Mouse (Mus musculus) kidney, embryonic 16.5 days (tissue): ENCODE results near the gene Omt2b. TPM values are rescaled to one million over a fixed set of nuclear protein-coding genes. Genes with fewer than 3 reads are reported as not detected.
"Not testable (repeated sequence)": the region's sequence is repeated elsewhere in the genome, so short reads cannot be mapped to it uniquely, and the experiment has no call there.

ENCODE experiments used
- ATAC-seq: fragments of 200-750 bp; cut with Nextera tagmentation; 2 replicates; pipeline ENCODE4 v1.8.0; 2017; ENCODE audit warnings: moderate TSS enrichment; ENCODE audit not compliant: low FRiP score, low TSS enrichment
- H3K27ac ChIP-seq: fragments of 300-500 bp; sonication (generic); 2 replicates; pipeline ENCODE4 v1.5.1; 2014; ENCODE audit warnings: low read length
- H3K27me3 ChIP-seq: fragments of 300-500 bp; sonication (generic); 2 replicates; pipeline ENCODE4 v1.6.1; 2014; ENCODE audit warnings: low read length, control low read depth, mixed read lengths; ENCODE audit not compliant: insufficient read depth
- H3K36me3 ChIP-seq: fragments of 300-500 bp; sonication (generic); 2 replicates; pipeline ENCODE4 v1.6.1; 2014; ENCODE audit warnings: low read length, control low read depth, mixed read lengths; ENCODE audit not compliant: insufficient read depth
- H3K4me1 ChIP-seq: fragments of 300-500 bp; sonication (generic); 2 replicates; pipeline ENCODE4 v1.6.1; 2014; ENCODE audit warnings: low read length, control low read depth, mixed read lengths; ENCODE audit not compliant: insufficient read depth
- H3K4me2 ChIP-seq: fragments of 300-500 bp; sonication (generic); replicated peaks from 2 replicates; pipeline ENCODE4 v1.6.1; 2014; ENCODE audit warnings: low read depth, low read length
- H3K4me3 ChIP-seq: fragments of 300-500 bp; sonication (generic); 2 replicates; pipeline ENCODE4 v1.5.1; 2014; ENCODE audit warnings: mild to moderate bottlenecking, low read length
- H3K9ac ChIP-seq: fragments of 300-500 bp; sonication (generic); replicated peaks from 2 replicates; pipeline ENCODE4 v1.6.1; 2014; ENCODE audit warnings: low read length
- H3K9me3 ChIP-seq: fragments of 300-500 bp; sonication (generic); 2 replicates; pipeline ENCODE4 v1.6.1; 2016; ENCODE audit warnings: low read length, control low read depth
- WGBS: fragments of 180-500 bp; shearing (Covaris S2); extraction: QIAGEN DNeasy Blood & Tissue Kit; methylation state at CpG from one replicate; pipeline ENCODE4 v1.1.7; 2014; 5-methylcytosine and 5-hydroxymethylcytosine counted together
- polyA plus RNA-seq: library from polyadenylated mRNA; unstranded; fragments of >200 nt; fragmentation: Nextera tagmentation; extraction: Ambion mirVana; gene quantifications from 2 replicates; pipeline ENCODE4 v1.2.1, GENCODE M21; 2015

Gene Omt2b
- polyA plus RNA-seq, 1 experiment from 2014 or later: not detected

- H3K4me2 ChIP-seq, H3K4me1 ChIP-seq, H3K27me3 ChIP-seq, ATAC-seq, H3K9me3 ChIP-seq, H3K9ac ChIP-seq, H3K4me3 ChIP-seq, H3K36me3 ChIP-seq, H3K27ac ChIP-seq: not testable (repeated sequence)
- WGBS: 86% methylated on average over 3 of the region's 3 CpGs
Measured at GRCm38 (mm10) chr9:78349141-78349540, 21.8 kb downstream of the Omt2b start.

DNA sequence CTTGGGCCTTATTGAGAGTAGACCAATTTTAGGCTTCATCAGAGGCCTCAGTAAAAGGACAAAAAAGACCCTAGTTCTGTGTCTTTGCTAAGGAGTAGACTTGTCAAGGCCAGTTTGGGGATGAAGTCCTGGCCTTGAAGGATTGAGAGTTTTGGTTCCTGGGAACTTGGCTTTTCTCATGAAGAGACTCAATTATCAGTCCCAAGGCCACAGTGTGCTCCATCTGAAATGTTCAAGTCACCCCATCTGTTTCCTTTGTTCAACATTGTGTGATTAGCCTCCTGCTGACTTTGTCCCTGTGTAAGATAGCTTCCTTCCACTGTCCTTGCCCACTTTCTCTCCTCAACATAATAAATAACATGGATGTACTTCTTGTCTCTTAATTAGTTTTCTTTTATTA, 22.6 kb downstream of the Omt2b start:
- H3K4me1 ChIP-seq, H3K4me2 ChIP-seq, H3K27ac ChIP-seq, ATAC-seq, H3K36me3 ChIP-seq, H3K27me3 ChIP-seq, H3K9ac ChIP-seq, H3K4me3 ChIP-seq, H3K9me3 ChIP-seq: not testable (repeated sequence)

DNA sequence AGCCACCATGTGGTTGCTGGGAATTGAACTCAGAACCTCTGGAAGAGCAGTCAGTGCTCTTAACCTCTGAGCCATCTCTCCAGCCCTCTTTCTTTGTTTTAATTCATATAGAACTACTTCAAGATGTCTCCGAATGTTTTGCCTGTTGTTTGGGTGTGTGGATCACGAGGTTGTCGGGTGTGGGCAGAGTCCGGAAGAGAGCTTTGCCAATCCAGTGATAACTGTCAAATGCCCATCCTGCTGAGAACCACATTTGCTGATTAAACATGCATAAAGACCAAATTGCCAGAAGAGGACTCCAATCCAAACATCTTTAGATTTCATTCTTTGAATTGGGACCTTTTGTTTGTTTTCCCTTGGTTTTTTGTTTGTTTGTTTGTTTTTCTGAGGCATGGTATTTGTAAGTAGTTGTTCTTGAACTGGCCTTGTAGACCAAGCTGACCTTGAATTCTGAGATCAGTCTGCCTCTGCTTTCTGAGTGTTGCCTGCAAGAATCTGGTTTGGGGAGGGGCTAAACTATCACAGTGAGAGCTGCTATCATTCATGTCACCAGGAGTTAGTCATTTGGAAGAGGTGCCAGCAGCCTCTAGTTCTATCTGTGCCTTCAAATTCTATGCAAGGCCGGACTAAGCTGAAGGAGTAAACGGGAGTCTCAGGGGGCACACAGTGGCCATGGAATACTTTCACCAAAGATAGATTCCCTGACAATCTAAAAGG, 24.3 kb downstream of the Omt2b start:
- Histone ChIP-seq H3K27ac (no peak overlapping the region), H3K4me1 (no peaks in the 10 kb centered on the region), H3K36me3 (no peaks in the 10 kb centered on the region), H3K27me3 (no peaks in the 10 kb centered on the region), H3K9me3 (no peaks in the 10 kb centered on the region), H3K4me3 (no peak overlapping the region), H3K9ac (no peak overlapping the region), H3K4me2 (no peak overlapping the region)
- no peak for ATAC-seq
- WGBS: 83% methylated on average over 6 of the region's 6 CpGs

- 73% methylated on average over 11 of the region's 11 CpGs for WGBS
Measured at GRCm38 (mm10) chr9:78354665-78355578, 27.5 kb downstream of the Omt2b start.

DNA sequence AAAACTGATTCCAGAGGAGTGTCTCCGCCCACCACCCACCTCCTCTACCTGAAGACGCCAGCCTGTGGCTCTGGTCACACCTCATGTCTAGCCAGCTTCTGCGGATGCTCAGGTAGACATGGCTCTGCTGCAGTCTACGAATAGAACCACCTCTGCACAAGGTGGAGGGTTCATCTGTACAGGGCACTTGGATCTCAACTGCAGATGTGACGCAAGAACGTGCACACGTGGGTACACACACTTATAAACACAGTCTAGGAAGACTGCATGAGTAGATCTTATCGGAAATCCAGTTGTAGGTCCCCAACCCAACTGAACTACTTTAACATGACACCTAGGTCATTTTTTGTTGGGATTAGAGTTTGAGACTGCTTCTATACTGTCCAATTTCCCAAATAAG, 28.2 kb downstream of the Omt2b start, which contains the start of gene Gsta2:
Gene Gsta2 (minus strand): TSS at position 178 of the 400 bp plus-strand sequence.
- Histone ChIP-seq H3K27me3 (no peaks in the 10 kb centered on the region), H3K4me1 (no peaks in the 10 kb centered on the region), H3K4me3 (no peak within 1 kb of the TSS), H3K4me2 (no peak within 1 kb of the TSS), H3K27ac (0 out of 2 replicates have a peak within 1 kb of the TSS, but pooled peaks have one; percentile 50), H3K9ac (no peak within 1 kb of the TSS), H3K36me3 (no peaks in the 10 kb centered on the region), H3K9me3 (no peaks in the 10 kb centered on the region)
- ATAC-seq: no peak
- 89% methylated on average over 8 of the region's 8 CpGs for WGBS

More at GRCm38 (mm10) chr9:78354665-78355578, 27.5 kb downstream of the Omt2b start:
- H3K4me1 ChIP-seq: no peaks in the 10 kb centered on the region
- no peak overlapping the region for H3K4me2 ChIP-seq
- no peaks in the 10 kb centered on the region for H3K36me3 ChIP-seq
- H3K9me3 ChIP-seq: no peaks in the 10 kb centered on the region
- H3K27ac ChIP-seq: 0 out of 2 replicates have a peak overlapping the region, but pooled peaks have one; percentile 50
- ATAC-seq: peak; percentile 51; the same call in 1 of the 2 replicates
- no peaks in the 10 kb centered on the region for H3K27me3 ChIP-seq
- H3K9ac ChIP-seq: no peak overlapping the region
- H3K4me3 ChIP-seq: no peak overlapping the region

- 14% methylated on average over 9 of the region's 9 CpGs for WGBS
- no peaks in the 10 kb centered on the region for H3K36me3 ChIP-seq
- H3K9me3 ChIP-seq: no peaks in the 10 kb centered on the region
- no peaks in the 10 kb centered on the region for H3K4me1 ChIP-seq
- no peaks in the 10 kb centered on the region for H3K27me3 ChIP-seq
- no peak overlapping the region for H3K4me2 ChIP-seq
- no peak overlapping the region for H3K27ac ChIP-seq
- H3K9ac ChIP-seq: no peak overlapping the region
- H3K4me3 ChIP-seq: no peak overlapping the region
- peak; percentile 59 for ATAC-seq
Measured at GRCm38 (mm10) chr9:78358053-78358452, 30.7 kb downstream of the Omt2b start.

DNA sequence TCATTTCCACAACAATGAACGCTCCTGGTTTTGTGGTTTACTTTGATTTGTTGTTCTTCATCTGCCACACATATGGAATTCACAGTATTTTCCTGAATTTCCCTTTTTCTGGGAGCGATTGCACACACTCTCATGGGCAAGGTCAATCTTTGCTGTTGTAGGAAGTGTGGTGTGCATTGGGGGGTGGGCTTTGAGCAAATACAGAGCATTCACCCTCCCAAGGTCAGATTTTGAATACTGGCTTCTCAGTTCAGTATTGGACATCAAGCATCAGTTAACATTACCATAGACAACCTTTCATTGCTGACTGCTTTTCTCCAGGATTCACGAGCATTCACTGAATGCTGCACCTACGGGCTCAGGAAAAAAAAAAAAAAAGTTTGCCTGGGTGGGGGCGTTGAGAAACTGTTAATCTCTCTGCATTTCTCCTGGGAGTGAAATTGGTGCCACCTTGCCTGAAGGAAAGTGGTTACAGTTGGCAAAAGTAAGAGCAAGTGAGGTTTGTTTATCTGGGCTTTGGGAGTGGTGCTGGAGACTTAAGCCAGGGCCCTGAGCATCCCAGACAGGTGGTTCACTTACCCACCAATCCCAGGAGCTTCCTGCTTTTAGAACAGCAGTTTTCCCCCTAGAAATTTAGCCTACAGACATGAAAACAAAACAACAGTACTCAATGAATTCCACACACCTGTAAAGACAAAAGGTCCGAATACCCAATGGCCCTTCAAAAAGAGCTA, 32.5 kb downstream of the Omt2b start:
- Histone ChIP-seq H3K4me3 (no peak overlapping the region), H3K27me3 (no peaks in the 10 kb centered on the region), H3K9me3 (no peaks in the 10 kb centered on the region), H3K4me2 (no peak overlapping the region), H3K9ac (no peak overlapping the region), H3K4me1 (no peaks in the 10 kb centered on the region), H3K36me3 (no peaks in the 10 kb centered on the region), H3K27ac (no peak overlapping the region)
- 79% methylated on average over 6 of the region's 6 CpGs for WGBS
- ATAC-seq: no peak

- Histone ChIP-seq H3K9ac (no peak overlapping the region), H3K36me3 (no peaks in the 10 kb centered on the region), H3K4me3 (no peak overlapping the region), H3K4me2 (no peak overlapping the region), H3K27ac (no peak overlapping the region), H3K4me1 (no peaks in the 10 kb centered on the region), H3K27me3 (no peaks in the 10 kb centered on the region), H3K9me3 (no peaks in the 10 kb centered on the region)
- WGBS: 58% methylated on average over 2 of the region's 2 CpGs
- ATAC-seq: no peak
Measured at GRCm38 (mm10) chr9:78360484-78360872, 33.1 kb downstream of the Omt2b start.

- Histone ChIP-seq H3K36me3 (no peaks in the 10 kb centered on the region), H3K4me3 (no peak overlapping the region), H3K27me3 (no peaks in the 10 kb centered on the region), H3K4me2 (no peak overlapping the region), H3K9me3 (no peaks in the 10 kb centered on the region), H3K4me1 (no peaks in the 10 kb centered on the region), H3K9ac (no peak overlapping the region), H3K27ac (no peak overlapping the region)
- no peak for ATAC-seq
- WGBS: 64% methylated on average over 6 of the region's 6 CpGs
Measured at GRCm38 (mm10) chr9:78363374-78363773, 36.0 kb downstream of the Omt2b start.
